Mouse (Mus musculus) lung, adult 2 months (tissue): ENCODE data around the gene Tdrd3.

Source experiments
- CTCF ChIP-seq: fragments of 200-500 bp; IDR thresholded peaks from 2 replicates; pipeline ENCODE4 v1.5.1; 2011; ENCODE audit warnings: mild to moderate bottlenecking, low read length, control low read depth; ENCODE audit not compliant: insufficient read depth
- POLR2A ChIP-seq: fragments of 200-500 bp; IDR thresholded peaks from 2 replicates; pipeline ENCODE4 v1.6.1; 2011; ENCODE audit warnings: low read depth, mild to moderate bottlenecking, control low read depth, low read length, borderline replicate concordance; ENCODE audit errors: extremely low read depth

DNA sequence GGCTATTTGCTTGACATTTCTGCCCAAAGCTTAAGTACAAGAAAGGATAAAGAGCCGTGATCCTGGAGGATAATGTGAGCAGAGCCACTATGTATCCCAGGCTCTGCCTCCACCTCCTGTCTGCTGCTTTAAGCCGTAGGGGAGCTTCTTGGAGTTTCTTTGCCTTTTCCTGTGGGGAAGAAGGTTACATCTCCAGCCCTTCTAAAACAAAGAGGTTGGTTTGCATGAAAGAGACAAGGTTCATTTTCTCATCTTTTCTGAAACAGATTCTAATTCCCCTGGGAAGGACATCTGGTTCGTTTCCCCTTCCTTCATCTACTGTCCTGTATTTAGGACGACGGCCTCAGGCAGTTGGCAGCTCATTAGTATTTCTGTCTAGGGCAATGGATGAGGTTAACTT is 19.8 kb upstream of the Tdrd3 start:
- TF ChIP-seq CTCF = no peak
- no peak for TF ChIP-seq POLR2A
